Mouse (Mus musculus) thymus, adult 2 months (tissue): Measurements from ENCODE around the gene Gm9821. TPM values are rescaled to one million over a fixed set of nuclear protein-coding genes. Genes with fewer than 3 reads are reported as not detected.
A peak's percentile ranks its signal among the peaks of the same experiment; 100 is the strongest.

Source experiments
- DNase-seq: peaks from one replicate; pipeline ENCODE4 v3.0.0; 2021
- H3K27ac ChIP-seq: fragments of 200-500 bp; 2 replicates; pipeline ENCODE4 v1.5.1; 2012; ENCODE audit warnings: low read length, control low read depth; ENCODE audit not compliant: control insufficient read depth, insufficient read depth
- H3K27me3 ChIP-seq: fragments of 200-500 bp; 2 replicates; pipeline ENCODE4 v1.6.1; 2012; ENCODE audit warnings: mild to moderate bottlenecking, low read length, moderate library complexity, mixed read lengths; ENCODE audit not compliant: control insufficient read depth, insufficient read depth
- H3K36me3 ChIP-seq: fragments of 200-500 bp; 2 replicates; pipeline ENCODE4 v1.6.1; 2012; ENCODE audit warnings: mild to moderate bottlenecking, low read length, moderate library complexity; ENCODE audit not compliant: control insufficient read depth, insufficient read depth
- H3K4me1 ChIP-seq: fragments of 200-500 bp; replicated peaks from 2 replicates; pipeline ENCODE4 v1.6.1; 2012; ENCODE audit warnings: low read length; ENCODE audit not compliant: control insufficient read depth, insufficient read depth
- H3K4me3 ChIP-seq: fragments of 200-500 bp; 2 replicates; pipeline ENCODE4 v1.5.1; 2012; ENCODE audit warnings: mild to moderate bottlenecking, low read length, control low read depth, moderate library complexity; ENCODE audit not compliant: control insufficient read depth, insufficient read depth
- CTCF ChIP-seq: fragments of 200-500 bp; IDR thresholded peaks from 2 replicates; pipeline ENCODE4 v1.5.1; 2012; ENCODE audit warnings: mild to moderate bottlenecking, control low read depth, low read length, moderate library complexity, borderline replicate concordance; ENCODE audit not compliant: control insufficient read depth, poor library complexity, insufficient read depth; ENCODE audit errors: extremely low read depth
- POLR2A ChIP-seq: fragments of 200-500 bp; IDR thresholded peaks from 2 replicates; pipeline ENCODE4 v1.6.1; 2012; ENCODE audit warnings: mild to moderate bottlenecking, low read length, control low read depth, moderate library complexity; ENCODE audit not compliant: control insufficient read depth, poor library complexity, insufficient read depth; ENCODE audit errors: extremely low read depth
- WGBS: fragments of 180-500 bp; shearing (Covaris S2); methylation state at CpG from one replicate; pipeline ENCODE4 v1.1.7; 2018; 5-methylcytosine and 5-hydroxymethylcytosine counted together
- polyA plus RNA-seq: library from polyadenylated mRNA; depleted of rRNA; stranded (reverse); fragments of >200 nt; gene quantifications from 2 replicates; pipeline ENCODE4 v1.2.3, GENCODE M21; 2012; rRNA removed

The Gm9821 gene
- polyA plus RNA-seq, 1 experiment, result 0.08 TPM

GRCm38 (mm10) chr2:91984439-91984838 is 38.9 kb downstream of the Gm9821 start:
- DNase-seq, result peak; percentile 85
- 4% methylated on average over 7 of the region's 13 CpGs for WGBS
- Histone ChIP-seq H3K4me1 (peaks cover 18% of the 10 kb centered on the region), H3K36me3 (no peaks in the 10 kb centered on the region), H3K27me3 (no peaks in the 10 kb centered on the region), H3K27ac (peak overlapping the region; percentile 25; the same call in 1 of the 2 replicates), H3K4me3 (peak overlapping the region; percentile 19)
- TF ChIP-seq CTCF (no peak), POLR2A (peak; percentile 30; the same call in 1 of the 2 replicates)

- H3K27me3 ChIP-seq, result no peaks in the 10 kb centered on the region
- H3K36me3 ChIP-seq, result no peaks in the 10 kb centered on the region
- H3K27ac ChIP-seq, result peak overlapping the region; percentile 18
- TF ChIP-seq CTCF (no peak), POLR2A (no peak)
- peaks cover 18% of the 10 kb centered on the region for H3K4me1 ChIP-seq
- WGBS, result 42% methylated on average over 9 of the region's 9 CpGs
- H3K4me3 ChIP-seq, result no peak overlapping the region
- no peak for DNase-seq
These were observed 39.5 kb downstream of the Gm9821 start for GRCm38 (mm10) chr2:91984906-91985525.

GRCm38 (mm10) chr2:91986071-91986470 is 40.6 kb downstream of the Gm9821 start:
- DNase-seq, result no peak
- 0 out of 2 replicates have a peak overlapping the region, but pooled peaks have one; percentile 7 for H3K27ac ChIP-seq
- H3K4me1 ChIP-seq, result peaks cover 18% of the 10 kb centered on the region
- no peak overlapping the region for H3K4me3 ChIP-seq
- no peaks in the 10 kb centered on the region for H3K27me3 ChIP-seq
- no peak for TF ChIP-seq POLR2A
- peak; percentile 20; the same call in 1 of the 2 replicates for TF ChIP-seq CTCF
- 5% methylated on average over 5 of the region's 5 CpGs for WGBS
- no peaks in the 10 kb centered on the region for H3K36me3 ChIP-seq

- Histone ChIP-seq H3K4me1 (peaks cover 18% of the 10 kb centered on the region), H3K27me3 (no peaks in the 10 kb centered on the region), H3K27ac (no peak overlapping the region), H3K4me3 (no peak overlapping the region), H3K36me3 (no peaks in the 10 kb centered on the region)
- peak; percentile 82 for DNase-seq
- WGBS, result 1% methylated on average over 3 of the region's 3 CpGs
- TF ChIP-seq CTCF (no peak), POLR2A (no peak)
These were observed 42.0 kb downstream of the Gm9821 start for GRCm38 (mm10) chr2:91987542-91987941.

- no peak overlapping the region for H3K27ac ChIP-seq
- TF ChIP-seq POLR2A, result no peak
- H3K4me1 ChIP-seq, result peaks cover 14% of the 10 kb centered on the region
- no peak overlapping the region for H3K4me3 ChIP-seq
- H3K36me3 ChIP-seq, result no peaks in the 10 kb centered on the region
- no peak for DNase-seq
- no peaks in the 10 kb centered on the region for H3K27me3 ChIP-seq
These were observed 44.2 kb downstream of the Gm9821 start for GRCm38 (mm10) chr2:91989750-91990149.

- 88% methylated on average over 3 of the region's 3 CpGs for WGBS
- no peak for DNase-seq
- Histone ChIP-seq H3K4me3 (no peak overlapping the region), H3K36me3 (no peaks in the 10 kb centered on the region), H3K27me3 (no peaks in the 10 kb centered on the region), H3K4me1 (no peaks in the 10 kb centered on the region), H3K27ac (no peak overlapping the region)
- TF ChIP-seq POLR2A, result no peak
- no peak for TF ChIP-seq CTCF
These were observed 47.9 kb downstream of the Gm9821 start for GRCm38 (mm10) chr2:91993409-91993808.

GRCm38 (mm10) chr2:91996006-91996405 is 50.5 kb downstream of the Gm9821 start:
- no peaks in the 10 kb centered on the region for H3K36me3 ChIP-seq
- H3K27me3 ChIP-seq, result 0 out of 2 replicates have a peak, but pooled peaks cover 2% of the 10 kb centered on the region
- 93% methylated on average over 5 of the region's 5 CpGs for WGBS
- no peak overlapping the region for H3K4me3 ChIP-seq
- DNase-seq, result no peak
- H3K27ac ChIP-seq, result no peak overlapping the region
- TF ChIP-seq CTCF, result no peak
- TF ChIP-seq POLR2A, result no peak
- no peaks in the 10 kb centered on the region for H3K4me1 ChIP-seq

Other genes with a start within 250 kb of the Gm9821 start
- 50.4 and 50.7 TPM in 2 replicates for gene Atg13, start 235.1 kb upstream of the Gm9821 start, polyA plus RNA-seq
- 4.4 and 4.6 TPM in 2 replicates for gene Harbi1, start 234.9 kb upstream of the Gm9821 start, polyA plus RNA-seq
- gene Ambra1, start 215.6 kb upstream of the Gm9821 start, polyA plus RNA-seq, result 35.0 and 41.7 TPM in 2 replicates
- gene Chrm4, start 18.5 kb upstream of the Gm9821 start, polyA plus RNA-seq, result 0.80 and 0.87 TPM in 2 replicates
- gene Mdk, start 13.4 kb upstream of the Gm9821 start, polyA plus RNA-seq, result 12.0 and 17.7 TPM in 2 replicates
- 1,103 and 1,229 TPM in 2 replicates for gene Dgkz, start 30.2 kb downstream of the Gm9821 start, polyA plus RNA-seq
- 1.7 and 1.8 TPM in 2 replicates for gene Creb3l1, start 78.8 kb downstream of the Gm9821 start, polyA plus RNA-seq
- gene Phf21a, start 147.4 kb downstream of the Gm9821 start, polyA plus RNA-seq, result 81.1 and 81.6 TPM in 2 replicates